Mouse (Mus musculus): ENCODE results near the gene Mpdu1.
"Not testable (repeated sequence)": the region's sequence is repeated elsewhere in the genome, so short reads cannot be mapped to it uniquely, and the experiment has no call there.

The Mpdu1 gene

GRCm38 (mm10) chr11:69620394-69621081, 41.9 kb downstream of the Mpdu1 start:
- DNase-seq = peak; percentile 29

GRCm38 (mm10) chr11:69617805-69618204, 44.6 kb downstream of the Mpdu1 start, which contains the start of gene Shbg:
Gene Shbg (minus strand): TSS chr11:69617905.
- no peak for DNase-seq

- DNase-seq = no peak
Measured at GRCm38 (mm10) chr11:69616781-69617180, 45.7 kb downstream of the Mpdu1 start.

GRCm38 (mm10) chr11:69614257-69614588, 48.2 kb downstream of the Mpdu1 start:
- DNase-seq = not testable (repeated sequence)

- DNase-seq = peak; percentile 95
Measured at GRCm38 (mm10) chr11:69613553-69614256, 48.7 kb downstream of the Mpdu1 start.

GRCm38 (mm10) chr11:69610899-69611298, 51.5 kb downstream of the Mpdu1 start:
- no peak for DNase-seq

- no peak for DNase-seq
Measured at GRCm38 (mm10) chr11:69609416-69609815, 53.0 kb downstream of the Mpdu1 start.

- no peak for DNase-seq
Measured at GRCm38 (mm10) chr11:69608525-69608924, 53.9 kb downstream of the Mpdu1 start.

- DNase-seq = no peak
Measured at GRCm38 (mm10) chr11:69606832-69607231, 55.6 kb downstream of the Mpdu1 start.
